Mouse (Mus musculus) lung, embryonic 15.5 days (tissue): ENCODE data around the gene Zcchc24. TPM values are rescaled to one million over a fixed set of nuclear protein-coding genes. Genes with fewer than 3 reads are reported as not detected.

Experiments used
- ATAC-seq: fragments of 200-750 bp; cut with Nextera tagmentation; 2 replicates; pipeline ENCODE4 v1.8.0; 2017; ENCODE audit warnings: moderate number of reproducible peaks, borderline replicate concordance; ENCODE audit not compliant: low FRiP score, low TSS enrichment; ENCODE audit errors: extremely low read depth
- H3K27ac ChIP-seq: fragments of 300-500 bp; sonication (generic); 2 replicates; pipeline ENCODE4 v1.5.1; 2015; ENCODE audit warnings: moderate library complexity, mild to moderate bottlenecking, inconsistent platforms
- H3K27me3 ChIP-seq: fragments of 300-500 bp; sonication (generic); 2 replicates; pipeline ENCODE4 v1.6.1; 2015; ENCODE audit warnings: inconsistent platforms
- H3K36me3 ChIP-seq: fragments of 300-500 bp; sonication (generic); 2 replicates; pipeline ENCODE4 v1.6.1; 2015; ENCODE audit warnings: inconsistent platforms
- H3K4me1 ChIP-seq: fragments of 300-500 bp; sonication (generic); 2 replicates; pipeline ENCODE4 v1.6.1; 2015; ENCODE audit warnings: inconsistent platforms
- H3K4me2 ChIP-seq: fragments of 300-500 bp; sonication (generic); 2 replicates; pipeline ENCODE4 v1.6.1; 2015; ENCODE audit warnings: inconsistent platforms, mild to moderate bottlenecking, moderate library complexity
- H3K4me3 ChIP-seq: fragments of 300-500 bp; sonication (generic); 2 replicates; pipeline ENCODE4 v1.5.1; 2015; ENCODE audit warnings: mild to moderate bottlenecking, inconsistent platforms
- H3K9ac ChIP-seq: fragments of 300-500 bp; sonication (generic); 2 replicates; pipeline ENCODE4 v1.6.1; 2015; ENCODE audit warnings: inconsistent platforms
- H3K9me3 ChIP-seq: fragments of 300-500 bp; sonication (generic); 2 replicates; pipeline ENCODE4 v1.6.1; 2016; ENCODE audit warnings: inconsistent platforms
- WGBS: fragments of 180-500 bp; shearing (Covaris S2); methylation state at CpG from one replicate; pipeline ENCODE4 v1.1.7; 2015; 5-methylcytosine and 5-hydroxymethylcytosine counted together
- polyA plus RNA-seq: library from polyadenylated mRNA; unstranded; fragments of >200 nt; fragmentation: Nextera tagmentation; extraction: Ambion mirVana; gene quantifications from 2 replicates; pipeline ENCODE4 v1.2.1, GENCODE M21; 2015

Gene Zcchc24
- polyA plus RNA-seq, 1 experiment from 2014 or later: 22.4 TPM

GRCm38 (mm10) chr14:25686983-25687901 lies 81.6 kb downstream of the Zcchc24 start:
- Histone ChIP-seq H3K36me3 (no peaks in the 10 kb centered on the region), H3K9me3 (no peaks in the 10 kb centered on the region), H3K27me3 (no peaks in the 10 kb centered on the region), H3K27ac (peak overlapping the region; percentile 72), H3K4me1 (peaks cover 10% of the 10 kb centered on the region; the same call in 1 of the 2 replicates), H3K4me3 (no peak overlapping the region), H3K4me2 (no peak overlapping the region), H3K9ac (no peak overlapping the region)
- ATAC-seq: no peak; the same call in 1 of the 2 replicates
- 57% methylated on average over 10 of the region's 10 CpGs for WGBS

GRCm38 (mm10) chr14:25686216-25686945 lies 82.5 kb downstream of the Zcchc24 start:
- Histone ChIP-seq H3K4me2 (no peak overlapping the region), H3K9ac (no peak overlapping the region), H3K9me3 (no peaks in the 10 kb centered on the region), H3K4me3 (no peak overlapping the region), H3K4me1 (peaks cover 10% of the 10 kb centered on the region; the same call in 1 of the 2 replicates), H3K27me3 (no peaks in the 10 kb centered on the region), H3K27ac (peak overlapping the region; percentile 72), H3K36me3 (no peaks in the 10 kb centered on the region)
- WGBS: 50% methylated on average over 7 of the region's 7 CpGs
- ATAC-seq: no peak

GRCm38 (mm10) chr14:25682020-25682419 lies 86.8 kb downstream of the Zcchc24 start:
- H3K27me3 ChIP-seq: no peaks in the 10 kb centered on the region
- WGBS: 57% methylated on average over 6 of the region's 6 CpGs
- ATAC-seq: no peak

GRCm38 (mm10) chr14:25679625-25680024 lies 89.2 kb downstream of the Zcchc24 start:
- H3K4me3 ChIP-seq: no peak overlapping the region
- ATAC-seq: no peak
- H3K9me3 ChIP-seq: no peaks in the 10 kb centered on the region
- no peaks in the 10 kb centered on the region for H3K36me3 ChIP-seq
- H3K4me2 ChIP-seq: no peak overlapping the region
- no peaks in the 10 kb centered on the region for H3K27me3 ChIP-seq
- H3K27ac ChIP-seq: no peak overlapping the region
- no peaks in the 10 kb centered on the region for H3K4me1 ChIP-seq
- no peak overlapping the region for H3K9ac ChIP-seq
- WGBS: 46% methylated on average over 7 of the region's 7 CpGs

More at GRCm38 (mm10) chr14:25682020-25682419, 86.8 kb downstream of the Zcchc24 start:
- Histone ChIP-seq H3K27ac (no peak overlapping the region), H3K4me1 (peaks cover 6% of the 10 kb centered on the region; the same call in 1 of the 2 replicates), H3K9me3 (no peaks in the 10 kb centered on the region), H3K4me3 (no peak overlapping the region), H3K36me3 (no peaks in the 10 kb centered on the region), H3K9ac (no peak overlapping the region), H3K4me2 (no peak overlapping the region)

- Histone ChIP-seq H3K4me1 (no peaks in the 10 kb centered on the region), H3K9ac (no peak overlapping the region), H3K27ac (no peak overlapping the region), H3K4me3 (no peak overlapping the region), H3K36me3 (peaks cover 23% of the 10 kb centered on the region), H3K9me3 (no peaks in the 10 kb centered on the region), H3K4me2 (no peak overlapping the region), H3K27me3 (no peaks in the 10 kb centered on the region)
- WGBS: 43% methylated on average over 3 of the region's 3 CpGs
- ATAC-seq: no peak
These were observed 101.3 kb downstream of the Zcchc24 start for GRCm38 (mm10) chr14:25667587-25667986.

- no peak overlapping the region for H3K27ac ChIP-seq
- no peak for ATAC-seq
- no peak overlapping the region for H3K4me2 ChIP-seq
- H3K36me3 ChIP-seq: peaks cover 31% of the 10 kb centered on the region
- H3K27me3 ChIP-seq: no peaks in the 10 kb centered on the region
- H3K4me1 ChIP-seq: no peaks in the 10 kb centered on the region
- H3K9ac ChIP-seq: no peak overlapping the region
- whole genome bisulfite sequencing: 84% methylated on average over 2 of the region's 2 CpGs
- H3K9me3 ChIP-seq: no peaks in the 10 kb centered on the region
- no peak overlapping the region for H3K4me3 ChIP-seq
These were observed 102.0 kb downstream of the Zcchc24 start for GRCm38 (mm10) chr14:25666668-25667376.

- no peaks in the 10 kb centered on the region for H3K4me1 ChIP-seq
- no peak overlapping the region for H3K4me3 ChIP-seq
- no peak overlapping the region for H3K27ac ChIP-seq
- WGBS: 73% methylated on average over 19 of the region's 19 CpGs
- no peak overlapping the region for H3K4me2 ChIP-seq
- H3K9me3 ChIP-seq: no peaks in the 10 kb centered on the region
- no peak overlapping the region for H3K9ac ChIP-seq
- peaks cover 44% of the 10 kb centered on the region for H3K36me3 ChIP-seq
- ATAC-seq: no peak
- no peaks in the 10 kb centered on the region for H3K27me3 ChIP-seq
These were observed 103.4 kb downstream of the Zcchc24 start for GRCm38 (mm10) chr14:25665314-25665970.

GRCm38 (mm10) chr14:25664310-25664695 lies 104.5 kb downstream of the Zcchc24 start:
- Histone ChIP-seq H3K4me3 (no peak overlapping the region), H3K4me2 (no peak overlapping the region), H3K9me3 (no peaks in the 10 kb centered on the region), H3K27me3 (no peaks in the 10 kb centered on the region), H3K9ac (no peak overlapping the region), H3K27ac (no peak overlapping the region), H3K4me1 (no peaks in the 10 kb centered on the region), H3K36me3 (peaks cover 56% of the 10 kb centered on the region)
- ATAC-seq: no peak
- WGBS: 75% methylated on average over 7 of the region's 7 CpGs

- Histone ChIP-seq H3K9ac (no peak overlapping the region), H3K9me3 (no peaks in the 10 kb centered on the region), H3K4me3 (no peak overlapping the region), H3K36me3 (peaks cover 61% of the 10 kb centered on the region), H3K4me2 (no peak overlapping the region), H3K27me3 (no peaks in the 10 kb centered on the region), H3K27ac (no peak overlapping the region), H3K4me1 (no peaks in the 10 kb centered on the region)
- WGBS: 74% methylated on average over 7 of the region's 7 CpGs
- no peak for ATAC-seq
These were observed 105.1 kb downstream of the Zcchc24 start for GRCm38 (mm10) chr14:25663649-25664309.
